Mouse (Mus musculus): ENCODE results near the gene Dip2b.

DNA sequence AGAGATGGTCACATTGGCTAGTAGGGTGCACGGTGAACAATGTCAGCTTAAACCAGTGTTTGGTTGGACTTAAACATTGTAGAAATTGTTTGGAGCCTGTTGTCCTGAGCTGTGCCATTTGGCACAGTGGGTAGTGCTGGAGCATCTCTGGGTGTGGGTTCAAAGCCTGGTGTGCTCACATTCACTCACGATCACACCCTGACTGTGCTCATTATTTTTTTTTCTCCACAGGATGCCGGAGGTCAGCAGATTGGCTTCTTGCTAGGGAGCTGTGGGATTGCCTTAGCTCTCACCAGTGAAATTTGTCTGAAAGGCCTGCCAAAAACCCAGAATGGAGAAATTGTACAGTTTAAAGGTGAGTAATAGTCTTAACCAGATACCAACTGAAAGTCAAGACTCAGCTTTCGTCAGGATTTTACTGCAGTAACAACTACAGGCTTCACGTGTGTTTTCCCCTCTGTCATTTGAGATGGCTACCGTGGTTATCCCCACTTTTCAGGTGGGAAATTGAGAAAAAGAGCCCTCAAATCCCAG is 123.3 kb downstream of the Dip2b start:
- TF ChIP-seq CTCF (IDR thresholded peaks at IDR 0.05; ENCODE audit: insufficient read depth, low read length) (no peak), POLR2A (IDR thresholded peaks at IDR 0.05; ENCODE audit: borderline replicate concordance, extremely low read depth, low read depth, low read length) (no peak)

Measured in lung, adult 2 months (tissue).